Mouse (Mus musculus): ENCODE results near the gene Gtf2a1l. TPM values are rescaled to one million over a fixed set of nuclear protein-coding genes. Genes with fewer than 3 reads are reported as not detected.

Gene Gtf2a1l
- polyA plus RNA-seq, 1 experiment from 2014 or later, result not detected

DNA sequence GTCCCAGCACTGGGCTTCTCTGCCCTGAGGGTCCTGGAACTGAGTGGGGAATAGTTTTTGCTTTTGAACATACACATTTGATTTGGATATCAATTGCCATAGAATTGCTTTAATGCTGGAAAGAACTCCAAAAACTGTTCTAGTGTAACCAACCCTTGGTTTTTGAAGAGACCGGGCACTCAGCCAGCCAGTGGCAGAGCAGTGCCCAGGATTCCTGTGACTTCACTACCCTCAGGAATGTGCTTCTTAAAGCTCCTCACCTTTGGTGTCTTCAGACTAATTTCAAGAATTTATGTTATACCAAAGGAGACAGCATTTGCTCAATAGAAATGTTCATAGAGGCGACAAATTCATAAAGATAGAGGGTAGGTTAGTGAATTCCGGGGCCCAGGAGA lies 37.9 kb upstream of the Gtf2a1l start:
- 79% methylated on average over 3 of the region's 3 CpGs for WGBS
- Histone ChIP-seq H3K4me3 (no peak overlapping the region), H3K4me1 (peaks cover 70% of the 10 kb centered on the region), H3K36me3 (peaks cover 6% of the 10 kb centered on the region), H3K27ac (peak overlapping the region; percentile 85), H3K9me3 (no peaks in the 10 kb centered on the region), H3K4me2 (replicated peaks) (peak overlapping the region; percentile 49; the same call in 1 of the 2 replicates), H3K27me3 (no peaks in the 10 kb centered on the region), H3K9ac (no peak overlapping the region)
- ATAC-seq (ENCODE audit: low FRiP score, low read depth), result no peak

- no peaks in the 10 kb centered on the region for H3K27me3 ChIP-seq
- no peak overlapping the region for H3K27ac ChIP-seq
- ATAC-seq (ENCODE audit: low FRiP score, low read depth), result no peak
- WGBS, result 96% methylated on average over 3 of the region's 3 CpGs
- no peak overlapping the region for H3K9ac ChIP-seq
- H3K4me3 ChIP-seq, result no peak overlapping the region
- peaks cover 21% of the 10 kb centered on the region for H3K36me3 ChIP-seq
- H3K4me1 ChIP-seq, result peaks cover 49% of the 10 kb centered on the region
- H3K4me2 ChIP-seq (replicated peaks), result no peak overlapping the region
- no peaks in the 10 kb centered on the region for H3K9me3 ChIP-seq
These were observed 35.8 kb upstream of the Gtf2a1l start for GRCm38 (mm10) chr17:88632631-88633030.

- H3K27ac ChIP-seq, result no peak overlapping the region
- no peak for ATAC-seq (ENCODE audit: low FRiP score, low read depth)
These were observed 32.4 kb upstream of the Gtf2a1l start for GRCm38 (mm10) chr17:88636076-88636475.

DNA sequence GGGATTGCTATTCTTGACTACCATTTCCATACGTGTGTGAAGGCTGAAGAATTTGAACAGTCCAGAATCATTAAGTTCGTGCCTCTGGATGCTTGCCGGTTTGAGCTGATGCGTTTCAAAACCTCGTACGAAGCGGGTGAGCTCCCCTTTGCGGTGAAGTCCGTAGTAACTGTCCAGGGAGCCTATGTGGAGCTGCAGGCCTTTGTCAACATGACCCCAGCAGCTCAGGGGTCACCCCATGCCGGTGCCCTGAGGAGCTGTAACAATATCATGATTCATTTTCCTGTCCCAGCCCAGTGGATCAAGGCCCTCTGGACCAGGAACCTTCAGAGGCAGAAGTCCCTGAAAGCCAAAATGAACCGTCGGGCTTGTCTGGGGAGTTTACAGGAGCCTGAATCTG lies 31.9 kb upstream of the Gtf2a1l start:
- no peak overlapping the region for H3K9ac ChIP-seq
- no peaks in the 10 kb centered on the region for H3K27me3 ChIP-seq
- no peak for ATAC-seq (ENCODE audit: low FRiP score, low read depth)
- WGBS, result 69% methylated on average over 12 of the region's 12 CpGs
- no peak overlapping the region for H3K4me3 ChIP-seq
- H3K9me3 ChIP-seq, result no peaks in the 10 kb centered on the region
- H3K4me1 ChIP-seq, result peaks cover 9% of the 10 kb centered on the region
- H3K36me3 ChIP-seq, result peaks cover 26% of the 10 kb centered on the region
- H3K27ac ChIP-seq, result no peak overlapping the region
- H3K4me2 ChIP-seq (replicated peaks), result no peak overlapping the region

More at GRCm38 (mm10) chr17:88636076-88636475, 32.4 kb upstream of the Gtf2a1l start:
- Histone ChIP-seq H3K36me3 (peaks cover 26% of the 10 kb centered on the region), H3K4me1 (peaks cover 14% of the 10 kb centered on the region), H3K9me3 (no peaks in the 10 kb centered on the region), H3K27me3 (no peaks in the 10 kb centered on the region), H3K4me3 (no peak overlapping the region), H3K9ac (no peak overlapping the region), H3K4me2 (replicated peaks) (no peak overlapping the region)
- WGBS, result 82% methylated on average over 14 of the region's 14 CpGs

- no peak overlapping the region for H3K4me2 ChIP-seq (replicated peaks)
- H3K9me3 ChIP-seq, result no peaks in the 10 kb centered on the region
- H3K27me3 ChIP-seq, result no peaks in the 10 kb centered on the region
- no peak for ATAC-seq (ENCODE audit: low FRiP score, low read depth)
- WGBS, result 26% methylated on average over 6 of the region's 6 CpGs
- H3K36me3 ChIP-seq, result peaks cover 36% of the 10 kb centered on the region
- H3K27ac ChIP-seq, result no peak overlapping the region
- H3K4me1 ChIP-seq, result no peaks in the 10 kb centered on the region
- H3K4me3 ChIP-seq, result no peak overlapping the region
- H3K9ac ChIP-seq, result no peak overlapping the region
These were observed 27.4 kb upstream of the Gtf2a1l start for GRCm38 (mm10) chr17:88641012-88641411.

DNA sequence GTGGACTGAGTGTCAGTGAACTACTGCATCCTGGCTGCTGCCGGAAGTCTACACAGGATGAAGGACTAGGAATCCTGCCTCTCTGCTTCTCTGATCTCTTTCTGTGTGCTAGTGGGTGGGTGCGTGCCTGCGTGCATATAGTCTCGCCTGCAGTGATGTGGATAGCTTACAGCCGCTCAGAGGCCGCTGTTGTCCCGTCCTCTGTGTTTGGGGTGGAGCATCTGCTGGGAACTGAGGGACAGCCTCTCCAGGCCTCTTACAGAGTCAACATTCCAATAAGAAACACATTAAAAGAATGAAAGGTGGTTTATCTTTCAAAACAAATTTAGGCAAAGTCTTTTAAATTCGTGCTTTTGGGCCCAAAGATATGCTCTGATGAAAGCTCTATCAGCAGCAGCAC lies 26.6 kb upstream of the Gtf2a1l start:
- Histone ChIP-seq H3K9ac (no peak overlapping the region), H3K27ac (no peak overlapping the region), H3K4me1 (no peaks in the 10 kb centered on the region), H3K4me2 (replicated peaks) (no peak overlapping the region), H3K4me3 (no peak overlapping the region), H3K27me3 (no peaks in the 10 kb centered on the region), H3K36me3 (peaks cover 36% of the 10 kb centered on the region), H3K9me3 (no peaks in the 10 kb centered on the region)
- no peak for ATAC-seq (ENCODE audit: low FRiP score, low read depth)
- 86% methylated on average over 8 of the region's 8 CpGs for WGBS

DNA sequence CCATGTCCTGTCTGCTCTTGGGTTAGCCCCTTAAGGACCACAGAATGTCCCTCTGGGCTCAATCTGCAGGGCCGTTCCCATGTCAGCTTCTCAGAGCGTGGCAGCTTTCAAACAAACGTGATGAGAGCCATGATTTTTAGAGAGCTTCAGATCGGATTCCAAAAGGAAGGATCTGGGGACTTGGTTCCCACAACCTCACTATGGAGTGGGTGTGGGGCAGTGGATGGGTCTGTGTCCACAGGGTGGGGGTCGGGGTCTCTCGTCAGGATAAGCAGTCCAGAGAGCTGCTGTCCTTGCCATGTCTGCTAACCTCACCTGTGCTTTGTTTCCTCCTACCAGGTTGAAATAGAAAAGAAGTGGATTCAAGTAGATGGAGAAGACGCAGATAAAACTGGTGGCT lies 23.6 kb upstream of the Gtf2a1l start:
- Histone ChIP-seq H3K4me1 (no peaks in the 10 kb centered on the region), H3K27me3 (no peaks in the 10 kb centered on the region), H3K4me3 (no peak overlapping the region), H3K4me2 (replicated peaks) (no peak overlapping the region), H3K36me3 (peaks cover 54% of the 10 kb centered on the region), H3K9me3 (no peaks in the 10 kb centered on the region), H3K9ac (no peak overlapping the region), H3K27ac (no peak overlapping the region)
- WGBS, result 91% methylated on average over 7 of the region's 7 CpGs
- no peak for ATAC-seq (ENCODE audit: low FRiP score, low read depth)

DNA sequence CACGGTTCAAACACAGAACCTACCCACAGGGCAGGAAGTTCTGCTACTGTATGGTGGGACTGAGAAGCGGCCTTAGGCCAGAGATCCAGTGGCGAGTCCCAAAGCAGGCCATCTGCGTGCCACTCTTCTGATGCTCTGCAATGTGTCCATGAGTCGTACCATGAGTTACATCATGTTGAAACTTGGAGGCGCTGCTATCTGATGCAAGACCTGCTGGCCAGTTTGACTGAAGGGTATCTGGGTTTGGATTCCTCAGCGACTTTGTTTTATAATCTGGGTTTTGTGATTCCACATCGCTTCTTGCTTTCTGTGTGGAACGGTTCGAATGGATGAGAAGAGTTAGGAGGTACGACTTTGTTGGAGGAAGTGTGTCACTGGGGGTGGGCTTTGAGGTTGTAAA lies 23.2 kb upstream of the Gtf2a1l start:
- no peaks in the 10 kb centered on the region for H3K4me1 ChIP-seq
- no peaks in the 10 kb centered on the region for H3K27me3 ChIP-seq
- H3K36me3 ChIP-seq, result peaks cover 53% of the 10 kb centered on the region
- no peaks in the 10 kb centered on the region for H3K9me3 ChIP-seq
- no peak overlapping the region for H3K9ac ChIP-seq
- no peak overlapping the region for H3K4me2 ChIP-seq (replicated peaks)
- no peak overlapping the region for H3K27ac ChIP-seq
- whole genome bisulfite sequencing, result 92% methylated on average over 11 of the region's 11 CpGs
- H3K4me3 ChIP-seq, result no peak overlapping the region
- ATAC-seq (ENCODE audit: low FRiP score, low read depth), result no peak

DNA sequence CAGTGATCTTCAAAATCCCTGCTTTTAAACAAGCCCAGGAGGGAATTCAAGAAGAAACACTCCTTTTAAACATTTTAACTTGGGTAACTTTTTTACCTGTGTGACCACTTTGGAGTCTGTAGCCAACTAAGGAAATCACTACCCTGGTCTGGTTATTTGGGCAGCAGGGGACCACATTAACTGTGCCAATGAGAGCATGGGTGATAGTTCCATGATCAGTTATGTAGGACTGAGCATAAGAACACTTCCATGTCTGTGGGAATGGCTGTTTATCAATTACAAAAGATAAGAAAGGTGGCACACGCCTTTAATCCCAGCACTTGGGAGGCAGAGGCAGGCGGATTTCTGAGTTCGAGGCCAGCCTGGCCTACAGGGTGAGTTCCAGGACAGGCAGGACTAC lies 21.3 kb upstream of the Gtf2a1l start:
- H3K27ac ChIP-seq, result no peak overlapping the region
- WGBS, result 91% methylated on average over 3 of the region's 3 CpGs

GRCm38 (mm10) chr17:88652010-88652409 lies 16.4 kb upstream of the Gtf2a1l start:
- no peak overlapping the region for H3K9ac ChIP-seq
- H3K27ac ChIP-seq, result no peak overlapping the region
- 6% methylated on average over 9 of the region's 9 CpGs for WGBS
- no peaks in the 10 kb centered on the region for H3K4me1 ChIP-seq
- H3K36me3 ChIP-seq, result peaks cover 19% of the 10 kb centered on the region
- H3K4me3 ChIP-seq, result no peak overlapping the region
- ATAC-seq (ENCODE audit: low FRiP score, low read depth), result no peak
- H3K27me3 ChIP-seq, result no peaks in the 10 kb centered on the region
- no peaks in the 10 kb centered on the region for H3K9me3 ChIP-seq
- no peak overlapping the region for H3K4me2 ChIP-seq (replicated peaks)

More for the DNA sequence above, 21.3 kb upstream of the Gtf2a1l start:
- Histone ChIP-seq H3K36me3 (peaks cover 45% of the 10 kb centered on the region), H3K27me3 (no peaks in the 10 kb centered on the region), H3K9ac (no peak overlapping the region), H3K9me3 (no peaks in the 10 kb centered on the region), H3K4me3 (no peak overlapping the region), H3K4me2 (replicated peaks) (no peak overlapping the region), H3K4me1 (no peaks in the 10 kb centered on the region)
- ATAC-seq (ENCODE audit: low FRiP score, low read depth), result no peak

DNA sequence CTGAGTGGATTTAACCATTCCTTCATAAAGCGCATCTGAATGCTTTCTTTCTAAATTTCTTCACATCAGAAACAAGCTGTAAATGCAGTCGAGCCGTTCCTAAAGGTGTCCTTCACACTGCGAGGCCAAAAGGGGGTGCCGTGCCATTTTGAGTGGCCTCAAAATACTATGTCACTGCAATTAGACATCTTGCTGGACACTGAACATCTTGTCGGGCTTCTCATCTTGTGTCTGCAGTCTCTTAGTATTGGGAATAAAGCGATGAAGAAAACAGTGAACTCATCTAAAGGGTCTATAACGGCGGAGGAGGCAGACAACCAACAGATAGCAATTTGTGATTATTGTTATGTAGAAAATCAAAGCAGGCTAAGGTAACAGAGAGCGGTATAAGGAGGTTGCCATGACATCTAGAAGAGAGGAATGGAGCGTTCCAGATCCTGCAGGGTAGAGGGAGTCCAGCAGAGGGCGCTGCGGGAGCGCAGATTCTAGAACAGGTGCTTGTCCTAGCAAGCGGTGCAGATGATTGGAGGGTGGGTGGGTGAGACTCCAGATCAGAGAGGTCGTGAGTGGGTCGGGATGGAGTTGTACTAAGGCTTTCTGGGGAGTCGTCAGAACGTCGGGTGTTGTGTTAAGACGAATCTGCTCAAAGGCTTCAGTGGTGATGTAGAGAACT lies 15.6 kb upstream of the Gtf2a1l start:
- H3K36me3 ChIP-seq, result peaks cover 14% of the 10 kb centered on the region
- H3K9ac ChIP-seq, result no peak overlapping the region
- H3K27me3 ChIP-seq, result no peaks in the 10 kb centered on the region
- 20% methylated on average over 21 of the region's 21 CpGs for WGBS
- ATAC-seq (ENCODE audit: low FRiP score, low read depth), result peak; percentile 64; the same call in 1 of the 2 replicates
- no peak overlapping the region for H3K4me3 ChIP-seq
- no peaks in the 10 kb centered on the region for H3K4me1 ChIP-seq
- no peaks in the 10 kb centered on the region for H3K9me3 ChIP-seq
- H3K4me2 ChIP-seq (replicated peaks), result no peak overlapping the region
- no peak overlapping the region for H3K27ac ChIP-seq

- Histone ChIP-seq H3K4me2 (replicated peaks) (no peak overlapping the region), H3K36me3 (peaks cover 8% of the 10 kb centered on the region), H3K4me3 (no peak overlapping the region), H3K27me3 (no peaks in the 10 kb centered on the region), H3K9me3 (no peaks in the 10 kb centered on the region), H3K9ac (no peak overlapping the region), H3K4me1 (no peaks in the 10 kb centered on the region), H3K27ac (no peak overlapping the region)
- no peak for ATAC-seq (ENCODE audit: low FRiP score, low read depth)
- 86% methylated on average over 4 of the region's 4 CpGs for WGBS
These were observed 15.1 kb upstream of the Gtf2a1l start for GRCm38 (mm10) chr17:88653375-88653769.

- no peak overlapping the region for H3K9ac ChIP-seq
- H3K36me3 ChIP-seq, result no peaks in the 10 kb centered on the region
- no peak overlapping the region for H3K27ac ChIP-seq
- WGBS, result 90% methylated on average over 6 of the region's 6 CpGs
- H3K4me2 ChIP-seq (replicated peaks), result no peak overlapping the region
- H3K4me3 ChIP-seq, result no peak overlapping the region
- H3K4me1 ChIP-seq, result peaks cover under 1% of the 10 kb centered on the region
- no peaks in the 10 kb centered on the region; the same call in 1 of the 2 replicates for H3K27me3 ChIP-seq
- no peaks in the 10 kb centered on the region for H3K9me3 ChIP-seq
- no peak for ATAC-seq (ENCODE audit: low FRiP score, low read depth)
These were observed 9.9 kb upstream of the Gtf2a1l start for GRCm38 (mm10) chr17:88658510-88658909.
